Mouse (Mus musculus): ENCODE data around the gene Olfr1252.

The Olfr1252 gene

DNA sequence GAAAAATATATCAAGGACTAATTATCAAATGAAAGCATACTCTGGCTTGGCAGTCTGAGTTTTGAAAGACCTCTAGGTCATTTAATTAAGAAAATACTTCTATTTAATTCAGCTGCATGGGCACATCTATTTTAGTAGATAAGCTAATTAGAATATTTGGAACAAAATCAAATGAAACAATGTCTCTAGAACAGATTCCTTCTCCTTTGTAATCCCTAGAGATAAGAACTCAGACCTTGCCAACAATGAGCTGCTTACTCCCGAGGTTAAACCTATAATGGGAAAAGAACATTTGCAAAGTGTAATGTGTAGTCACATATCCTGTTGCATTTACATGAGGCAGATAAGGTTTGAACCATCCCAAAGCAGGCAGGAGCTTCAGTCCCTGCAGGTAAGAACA is at the start of gene Olfr1252:
TSS of gene Olfr1252 (minus strand) at position 101 of the 400 bp plus-strand sequence.
- DNase-seq (ENCODE audit: low read depth, low spot score): no peak

DNA sequence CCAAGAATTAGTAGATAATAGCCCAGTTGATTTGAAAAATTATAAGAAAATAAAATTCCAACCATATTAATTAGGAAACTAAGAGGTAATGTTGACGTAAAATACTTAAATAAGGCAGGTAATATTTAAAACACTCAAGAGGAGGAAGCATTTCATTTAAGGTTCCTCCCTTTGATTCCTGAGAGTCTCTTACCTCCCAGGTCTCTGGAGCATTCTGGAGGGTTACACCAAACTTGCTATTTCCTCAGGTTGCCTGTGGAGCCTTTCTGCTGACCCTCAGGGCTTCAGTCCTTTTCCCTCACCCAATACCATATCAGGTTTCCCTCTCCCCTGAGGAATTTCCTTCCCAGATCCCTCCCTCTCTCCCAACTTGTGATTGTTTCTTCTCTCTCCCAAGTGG is 32.2 kb upstream of the Olfr1252 start, which contains the start of gene Olfr1253:
TSS of gene Olfr1253 (minus strand) at position 101 of the 400 bp plus-strand sequence.
- DNase-seq (ENCODE audit: low read depth, low spot score): no peak

DNA sequence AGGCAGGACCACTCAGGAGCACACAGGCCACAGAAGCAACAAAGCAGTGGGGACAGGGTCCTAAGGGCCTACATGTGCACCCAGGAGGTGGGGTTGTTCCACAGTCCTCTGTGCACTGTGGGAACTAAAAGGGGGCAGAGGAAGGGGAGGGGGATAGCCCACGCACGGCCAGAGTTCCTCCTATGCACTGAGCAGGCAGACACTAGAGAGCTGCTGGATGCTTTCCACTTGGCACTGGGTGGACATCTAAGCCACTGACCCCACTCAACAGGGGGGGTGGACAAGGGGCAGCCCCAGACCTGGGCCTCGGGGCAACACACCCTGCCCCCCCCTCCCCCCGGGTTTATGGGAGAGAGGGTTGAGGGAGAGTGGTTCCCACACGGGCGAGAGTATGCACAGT is 32.8 kb downstream of the Olfr1252 start:
- DNase-seq (ENCODE audit: low read depth, low spot score): no peak

GRCm38 (mm10) chr2:89671836-89672235 is 53.0 kb downstream of the Olfr1252 start, which contains the start of gene Olfr1251:
TSS of gene Olfr1251 (minus strand) at chr2:89671936.
- DNase-seq (ENCODE audit: low read depth, low spot score): no peak
